Mouse (Mus musculus): ENCODE data around the gene Crnkl1. TPM values are rescaled to one million over a fixed set of nuclear protein-coding genes. Genes with fewer than 3 reads are reported as not detected.
"Not testable (repeated sequence)": the region's sequence is repeated elsewhere in the genome, so short reads cannot be mapped to it uniquely, and the experiment has no call there.

Gene Crnkl1
- total RNA-seq, 1 experiment from 2014 or later: 59.7 TPM

DNA sequence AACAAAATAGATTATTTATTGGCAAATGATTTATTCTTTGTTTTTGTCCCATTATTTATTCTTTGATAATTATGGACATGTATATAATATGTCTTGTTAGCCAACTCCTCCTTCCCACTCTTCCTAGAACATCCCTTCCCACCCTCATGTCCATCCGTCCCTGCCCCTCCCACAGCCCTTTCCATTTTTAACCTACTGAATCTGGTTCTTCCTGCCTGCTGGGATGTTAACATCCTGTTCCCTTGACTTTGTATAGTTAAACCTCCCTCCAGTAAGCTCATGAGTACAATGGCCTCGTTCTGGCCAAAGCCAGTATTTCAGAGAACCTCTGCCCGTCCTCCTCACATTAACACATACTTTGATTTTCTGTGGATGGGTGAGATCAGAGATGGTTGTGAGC, 6.6 kb upstream of the Crnkl1 start:
- ATAC-seq (ENCODE audit: extremely low read depth, insufficient number of reproducible peaks, low FRiP score, poor library complexity, severe bottlenecking): no peak

DNA sequence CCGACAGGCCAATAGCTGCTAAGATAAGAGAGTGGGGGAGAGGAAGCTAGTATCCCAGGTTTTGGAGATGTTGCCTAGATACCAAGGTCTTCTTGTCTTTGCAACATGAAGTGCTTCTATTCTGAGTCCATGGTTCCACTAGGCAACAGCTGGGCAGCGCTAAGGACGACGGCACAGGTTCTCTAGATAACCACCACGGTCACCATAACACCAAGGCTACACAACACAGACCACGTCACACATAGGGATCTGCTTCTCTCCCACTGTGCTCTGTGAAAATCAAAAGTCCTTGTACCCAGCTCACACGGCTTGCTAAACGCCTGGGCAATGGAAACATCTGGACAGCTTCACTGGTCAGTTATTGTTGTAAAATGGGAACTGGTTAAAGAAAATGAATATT, 2.2 kb upstream of the Crnkl1 start:
- ATAC-seq (ENCODE audit: extremely low read depth, insufficient number of reproducible peaks, low FRiP score, poor library complexity, severe bottlenecking): no peak

DNA sequence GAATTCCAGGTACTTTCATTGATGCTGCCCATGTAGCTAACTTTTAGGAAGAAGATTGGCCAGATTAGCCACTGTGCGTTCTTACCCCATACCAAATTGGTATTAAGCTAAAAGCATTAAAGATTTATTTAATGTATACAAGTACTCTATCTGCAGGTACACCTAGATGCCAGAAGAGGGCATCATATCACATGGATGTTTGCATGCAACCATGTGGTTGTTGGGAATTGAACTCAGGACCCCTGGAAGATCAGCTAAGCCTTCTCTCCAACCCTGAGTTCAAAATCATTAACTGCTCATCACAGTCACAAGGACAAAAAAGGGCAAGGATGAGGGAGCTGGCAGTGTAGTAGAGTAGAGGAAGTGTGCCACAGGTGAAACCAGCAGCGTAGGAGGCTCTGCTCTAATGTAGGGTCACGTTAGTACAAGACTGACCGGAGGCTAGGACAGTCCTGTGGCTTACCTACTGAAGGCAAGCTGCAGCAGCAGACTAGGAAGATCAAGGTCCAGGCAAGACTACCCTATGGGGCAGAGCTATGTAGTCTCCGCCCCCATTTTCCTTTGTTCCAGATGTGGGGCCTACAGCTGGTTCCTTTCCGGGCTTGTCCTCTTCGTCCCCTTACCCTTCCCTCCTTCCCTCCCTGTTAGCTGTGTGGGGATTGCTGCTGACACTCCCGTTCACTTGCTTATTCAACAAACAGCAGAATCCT, 13.7 kb downstream of the Crnkl1 start:
- ATAC-seq (ENCODE audit: extremely low read depth, insufficient number of reproducible peaks, low FRiP score, poor library complexity, severe bottlenecking): no peak

DNA sequence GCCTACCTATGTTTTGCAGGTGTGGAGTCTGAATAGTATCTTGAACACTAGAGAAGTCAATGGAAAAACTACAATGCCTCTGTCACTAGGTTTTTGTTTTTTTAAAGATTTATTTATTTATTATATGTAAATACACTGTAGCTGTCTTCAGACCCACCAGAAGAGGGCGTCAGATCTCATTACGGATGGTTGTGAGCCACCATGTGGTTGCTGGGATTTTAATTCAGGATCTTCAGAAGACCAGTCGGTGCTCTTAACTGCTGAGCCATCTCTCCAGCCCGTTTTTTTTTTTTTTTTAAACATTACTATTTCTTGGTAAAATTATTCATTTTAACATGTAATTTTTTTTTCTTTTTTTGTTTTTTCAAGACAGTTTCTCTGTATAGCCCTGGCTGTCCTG, 28.9 kb downstream of the Crnkl1 start:
- ATAC-seq (ENCODE audit: extremely low read depth, insufficient number of reproducible peaks, low FRiP score, poor library complexity, severe bottlenecking): not testable (repeated sequence)

DNA sequence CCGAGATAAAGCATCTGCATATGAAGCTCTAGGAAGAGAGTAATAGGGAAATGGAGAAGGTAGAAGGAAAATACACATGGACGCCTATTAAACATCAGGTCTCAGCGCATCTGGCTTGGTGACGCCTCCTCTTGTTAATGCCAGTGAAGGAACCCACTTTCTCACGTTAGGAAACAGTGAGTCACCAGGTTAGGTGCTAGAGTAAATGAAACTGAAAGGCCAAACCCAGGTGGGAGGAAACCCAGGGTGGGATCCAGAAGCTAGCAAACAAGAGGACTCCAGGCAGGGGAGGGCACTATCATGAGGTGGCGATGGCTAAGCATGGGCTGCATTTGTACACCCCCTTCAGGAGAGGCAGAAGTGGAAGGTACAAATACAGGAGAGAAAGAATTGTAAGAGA, 29.7 kb downstream of the Crnkl1 start:
- no peak for ATAC-seq (ENCODE audit: extremely low read depth, insufficient number of reproducible peaks, low FRiP score, poor library complexity, severe bottlenecking)

DNA sequence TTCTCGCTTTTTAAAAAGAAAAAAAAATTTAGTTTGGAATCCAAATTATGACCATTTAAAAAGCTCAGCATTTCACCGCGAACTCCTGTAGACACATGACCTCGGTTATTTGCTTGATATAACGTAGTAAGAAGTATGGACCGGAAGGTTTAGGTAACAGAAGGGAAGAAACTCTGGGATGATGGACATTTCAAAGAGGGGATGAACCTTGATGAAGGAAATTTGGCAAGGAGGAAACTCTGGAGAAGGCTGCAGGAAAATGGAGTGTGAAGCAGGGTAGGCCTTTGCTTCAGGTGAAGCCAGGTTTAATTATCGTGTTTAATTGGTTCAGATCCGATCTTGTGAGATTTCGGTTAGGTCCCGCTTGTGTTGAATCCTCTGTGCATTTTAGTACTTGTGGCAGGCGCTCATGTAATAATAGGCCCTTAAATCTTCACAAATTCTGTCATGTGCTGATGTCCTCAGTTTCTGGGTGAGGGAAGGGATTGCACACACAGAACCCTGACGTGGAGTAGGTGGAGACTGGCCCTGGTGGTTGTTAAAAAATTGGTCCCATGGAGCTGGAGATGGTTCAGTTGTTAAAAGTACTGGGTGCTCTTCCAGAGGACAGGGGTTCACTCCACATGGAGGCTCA, 30.7 kb downstream of the Crnkl1 start:
- ATAC-seq (ENCODE audit: extremely low read depth, insufficient number of reproducible peaks, low FRiP score, poor library complexity, severe bottlenecking): no peak

DNA sequence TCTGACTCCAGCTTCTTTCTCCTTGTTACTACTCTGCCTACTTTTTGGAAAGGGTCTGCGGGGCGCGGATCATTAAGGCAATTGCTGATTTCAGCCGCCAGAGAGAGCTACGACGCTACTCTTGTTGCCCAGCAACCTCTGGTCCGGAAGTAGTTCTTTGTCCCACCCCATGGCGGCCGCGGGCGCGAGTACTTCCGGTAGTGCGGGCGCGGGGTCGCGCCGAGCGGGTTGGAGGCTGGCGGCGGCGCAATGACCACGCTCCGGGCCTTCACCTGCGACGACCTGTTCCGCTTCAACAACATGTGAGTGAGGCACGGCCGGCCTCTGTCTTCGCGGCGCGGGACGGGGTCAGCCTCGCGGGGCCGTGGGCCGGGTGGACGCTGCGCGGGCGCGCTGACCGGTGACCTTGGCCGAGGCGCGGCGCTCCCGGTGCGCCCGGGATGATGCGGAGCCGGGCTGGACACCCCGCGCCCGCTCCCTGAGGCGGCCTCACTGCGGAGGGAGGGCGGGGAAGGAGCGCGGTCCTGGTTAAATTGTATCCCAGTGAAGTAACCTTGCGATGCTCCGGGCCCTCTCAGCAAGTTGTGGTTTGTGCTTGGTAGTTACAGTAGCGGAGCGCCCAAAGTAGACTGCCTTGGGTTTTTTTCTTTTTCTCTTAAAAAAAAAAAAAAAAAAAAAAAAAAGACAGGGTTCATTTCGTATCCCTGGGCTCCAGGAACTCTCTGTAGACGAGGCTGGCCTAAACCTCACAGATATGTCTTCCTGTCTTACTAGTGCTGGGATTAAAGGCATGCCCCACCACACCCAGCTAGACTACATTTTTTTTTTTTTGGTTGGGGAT, 31.5 kb downstream of the Crnkl1 start:
- ATAC-seq (ENCODE audit: extremely low read depth, insufficient number of reproducible peaks, low FRiP score, poor library complexity, severe bottlenecking): peak; percentile 98

DNA sequence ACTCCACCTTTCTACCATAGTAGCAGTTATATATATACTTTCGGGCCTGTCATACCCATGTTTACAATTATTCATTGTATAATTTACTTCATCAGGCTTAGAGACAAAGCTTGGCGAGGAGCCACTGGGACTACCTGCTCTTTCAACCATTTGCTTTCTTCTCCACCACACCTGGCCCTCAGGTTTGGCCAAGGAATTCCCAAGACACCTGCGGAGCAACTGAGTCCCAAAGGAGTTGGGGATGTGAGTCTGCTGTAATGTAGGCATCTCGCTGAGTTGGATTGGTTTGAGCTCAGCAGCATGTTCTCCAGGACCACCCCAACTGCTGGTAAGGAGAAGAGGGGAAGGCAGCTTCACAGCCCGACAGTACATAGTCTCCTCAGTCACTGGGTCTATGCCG, 33.0 kb downstream of the Crnkl1 start, which contains the start of gene Naa20:
TSS of gene Naa20 (plus strand) at position 239 of the 400 bp plus-strand sequence.
- no peak for ATAC-seq (ENCODE audit: extremely low read depth, insufficient number of reproducible peaks, low FRiP score, poor library complexity, severe bottlenecking)

DNA sequence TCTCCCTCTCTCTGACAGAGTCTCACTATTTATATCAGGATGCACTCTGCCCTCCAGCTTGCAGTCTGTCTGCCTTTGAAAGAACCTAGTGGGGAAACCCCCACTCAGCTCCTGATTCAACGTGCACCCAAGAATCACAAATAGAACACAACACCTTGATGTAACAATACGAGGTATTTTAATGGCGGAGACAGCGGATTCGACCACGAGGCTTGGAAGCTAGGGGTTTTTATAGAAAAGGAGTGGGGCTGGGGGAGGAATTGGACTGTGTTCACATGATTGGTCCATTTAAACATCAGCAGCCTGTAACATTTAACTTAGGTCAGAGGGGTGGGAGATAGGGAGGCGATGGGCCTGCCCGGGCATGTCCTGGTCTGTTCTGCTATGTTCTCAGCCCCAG, 34.5 kb downstream of the Crnkl1 start:
- not testable (repeated sequence) for ATAC-seq (ENCODE audit: extremely low read depth, insufficient number of reproducible peaks, low FRiP score, poor library complexity, severe bottlenecking)

DNA sequence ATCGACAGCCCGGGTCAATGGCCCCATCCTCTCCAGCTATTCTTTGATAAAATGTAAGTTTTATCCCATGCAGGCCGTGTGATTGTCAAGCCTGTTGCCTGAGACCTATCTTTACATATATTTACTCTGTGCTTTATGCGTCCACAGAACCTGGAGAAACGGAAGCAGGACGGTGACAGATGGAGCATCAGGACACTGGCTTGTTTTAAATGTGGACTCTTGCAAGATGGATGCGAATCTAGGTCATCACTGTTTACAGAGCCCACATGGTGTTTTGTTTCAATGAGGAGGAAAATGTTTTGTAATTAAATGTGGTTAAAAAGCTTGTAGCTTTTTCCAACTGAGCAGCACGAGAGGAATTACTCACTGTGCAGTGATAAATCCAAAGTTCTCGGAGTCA, 36.7 kb downstream of the Crnkl1 start:
- no peak for ATAC-seq (ENCODE audit: extremely low read depth, insufficient number of reproducible peaks, low FRiP score, poor library complexity, severe bottlenecking)

DNA sequence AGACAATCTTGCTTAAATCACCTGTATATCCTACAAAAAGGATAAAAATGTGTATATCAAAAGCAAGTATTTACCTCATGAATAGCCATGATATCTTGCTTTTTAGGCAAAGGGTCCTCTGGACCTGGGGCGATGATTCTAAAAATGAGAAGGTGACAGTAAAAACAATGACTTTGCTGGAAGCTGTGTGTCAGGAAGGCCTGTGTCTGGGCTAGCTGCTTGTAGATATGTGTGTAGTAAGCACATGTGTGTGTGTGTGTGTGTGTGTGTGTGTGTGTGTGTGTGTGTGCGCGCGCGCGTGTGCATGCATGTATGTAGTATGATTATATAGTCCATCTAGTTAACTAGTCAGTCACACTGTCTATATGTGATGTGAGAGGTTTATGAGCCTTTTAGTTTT, 41.1 kb downstream of the Crnkl1 start:
- no peak for ATAC-seq (ENCODE audit: extremely low read depth, insufficient number of reproducible peaks, low FRiP score, poor library complexity, severe bottlenecking)

DNA sequence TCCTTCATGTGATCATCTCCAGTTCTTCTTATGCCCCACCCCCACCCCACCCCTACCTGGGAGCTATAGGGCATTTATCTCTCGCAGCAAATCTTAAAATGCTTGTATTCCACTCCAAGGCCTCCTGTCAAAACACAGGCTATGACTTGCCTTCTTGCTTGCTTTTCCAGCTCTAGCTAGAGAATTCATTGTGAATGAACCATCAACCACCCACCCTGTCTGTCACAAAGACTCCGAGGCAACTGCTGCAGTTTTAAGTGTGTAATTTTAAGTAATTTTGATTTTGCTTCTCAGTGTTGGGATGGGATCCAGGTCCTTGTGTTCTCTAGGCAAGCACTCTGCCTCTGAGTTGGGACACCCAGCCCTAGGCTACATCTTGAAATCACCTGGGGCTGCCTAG, 44.2 kb downstream of the Crnkl1 start:
- no peak for ATAC-seq (ENCODE audit: extremely low read depth, insufficient number of reproducible peaks, low FRiP score, poor library complexity, severe bottlenecking)

DNA sequence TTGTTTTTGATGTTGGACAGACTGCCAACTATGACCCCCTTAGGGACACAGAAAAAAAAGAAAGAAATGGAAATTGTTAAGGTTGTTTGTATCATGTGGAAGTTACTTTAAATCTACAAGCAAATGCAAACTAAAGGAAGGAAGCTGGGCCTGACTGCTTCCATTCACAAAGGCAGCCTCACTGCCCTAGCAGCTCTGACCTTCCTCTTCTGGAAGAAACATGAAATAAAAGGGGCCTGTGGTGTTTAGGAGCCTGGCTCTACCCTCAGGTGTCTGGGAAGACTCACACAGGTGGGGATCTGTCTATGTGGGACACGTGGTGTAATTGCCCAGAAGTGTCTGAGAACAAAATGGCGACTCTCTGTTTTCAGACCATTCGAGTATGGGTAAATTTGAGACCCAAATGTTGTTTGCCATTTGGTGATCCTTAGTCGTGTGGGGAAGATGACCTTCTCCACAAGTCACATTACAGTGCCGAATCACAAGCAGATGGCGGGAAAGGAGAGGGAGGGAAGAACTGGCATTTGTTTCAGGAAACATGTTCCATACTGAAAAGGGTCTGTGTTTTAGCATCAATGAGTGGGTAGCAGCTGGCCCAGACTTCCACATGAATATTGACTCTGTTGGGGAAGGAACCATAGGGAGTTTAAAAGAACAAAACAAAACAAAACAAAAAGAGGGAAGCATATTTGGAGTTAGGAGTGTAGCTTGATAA, 45.9 kb downstream of the Crnkl1 start:
- no peak for ATAC-seq (ENCODE audit: extremely low read depth, insufficient number of reproducible peaks, low FRiP score, poor library complexity, severe bottlenecking)

DNA sequence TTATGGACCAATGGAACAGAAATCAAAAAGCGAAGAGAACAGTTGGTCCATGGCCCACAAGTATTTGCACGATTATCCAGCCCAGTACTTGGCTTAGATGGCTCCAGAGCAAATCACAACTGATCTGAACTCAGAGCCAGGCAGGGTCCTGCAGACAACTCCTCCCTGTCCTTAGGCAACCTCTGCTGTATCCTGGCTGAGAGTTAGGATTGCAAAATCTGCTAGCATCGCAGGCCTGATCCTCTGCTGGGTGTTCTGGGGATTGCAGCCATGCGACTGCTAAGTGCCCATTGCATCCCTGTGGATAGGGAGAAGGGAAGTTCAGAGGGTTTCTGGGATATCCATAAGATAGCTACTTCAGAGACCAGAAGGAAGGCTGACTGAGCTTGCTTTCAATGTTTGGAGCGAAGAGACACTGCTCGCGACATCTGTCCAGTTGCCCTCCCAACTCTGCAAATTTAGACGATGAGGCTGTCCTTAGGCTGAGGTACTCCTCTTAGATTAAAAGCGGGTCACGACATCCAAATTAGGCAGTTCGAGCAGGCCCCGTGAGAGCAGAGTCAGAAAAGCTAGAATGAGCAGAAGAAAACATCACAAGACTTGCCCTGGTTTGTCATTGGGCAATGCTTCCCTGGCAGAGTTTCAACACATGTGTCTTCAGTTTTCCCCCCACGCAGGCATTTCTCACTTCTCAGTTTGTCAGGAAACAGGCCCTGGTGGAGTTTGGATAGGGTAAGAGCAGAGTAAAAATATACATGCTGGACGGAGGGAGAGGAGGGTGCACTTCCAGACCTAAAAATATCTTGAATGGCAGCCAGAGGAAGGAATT, 46.7 kb downstream of the Crnkl1 start:
- ATAC-seq (ENCODE audit: extremely low read depth, insufficient number of reproducible peaks, low FRiP score, poor library complexity, severe bottlenecking): no peak

DNA sequence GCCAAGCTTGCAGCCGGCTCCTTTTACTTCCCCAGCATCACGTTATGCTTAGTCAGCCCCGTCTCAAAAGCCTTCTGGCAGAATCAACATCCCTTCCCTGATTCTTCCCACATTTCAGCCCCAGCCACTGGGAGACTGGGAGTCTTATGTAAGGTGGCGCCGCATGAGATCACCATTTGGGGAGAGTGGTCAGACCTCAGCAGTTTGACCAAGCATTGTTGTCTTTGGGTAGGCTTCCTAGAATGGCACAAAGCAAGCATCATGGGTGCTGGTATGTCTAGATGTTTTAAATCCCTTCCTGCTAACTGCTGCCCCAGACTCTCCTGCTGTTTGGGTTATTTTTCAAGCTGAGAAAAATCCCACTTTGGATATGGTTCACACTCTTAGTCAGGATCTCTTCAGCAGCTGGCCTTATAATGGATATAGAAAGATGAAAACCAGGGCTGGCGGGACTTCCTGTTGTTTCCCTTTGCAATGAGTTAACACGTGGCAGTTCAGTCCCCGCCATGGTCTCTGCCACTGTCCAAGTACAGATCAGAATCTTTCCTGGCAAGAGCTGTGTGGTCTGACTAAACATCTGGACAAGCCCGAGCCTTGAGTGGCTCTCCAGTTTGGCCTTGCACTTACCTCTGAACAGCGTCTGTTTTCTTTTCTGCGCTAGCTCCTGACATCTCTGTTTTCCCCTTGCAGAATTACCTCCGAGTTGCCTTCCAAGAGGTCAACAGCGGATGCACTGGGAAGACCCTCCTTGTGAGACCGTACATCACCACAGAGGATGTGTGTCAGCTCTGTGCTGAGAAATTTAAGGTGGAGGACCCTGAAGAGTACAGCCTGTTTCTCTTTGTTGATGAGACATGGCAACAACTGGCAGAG, 49.7 kb downstream of the Crnkl1 start:
- ATAC-seq (ENCODE audit: extremely low read depth, insufficient number of reproducible peaks, low FRiP score, poor library complexity, severe bottlenecking): no peak

DNA sequence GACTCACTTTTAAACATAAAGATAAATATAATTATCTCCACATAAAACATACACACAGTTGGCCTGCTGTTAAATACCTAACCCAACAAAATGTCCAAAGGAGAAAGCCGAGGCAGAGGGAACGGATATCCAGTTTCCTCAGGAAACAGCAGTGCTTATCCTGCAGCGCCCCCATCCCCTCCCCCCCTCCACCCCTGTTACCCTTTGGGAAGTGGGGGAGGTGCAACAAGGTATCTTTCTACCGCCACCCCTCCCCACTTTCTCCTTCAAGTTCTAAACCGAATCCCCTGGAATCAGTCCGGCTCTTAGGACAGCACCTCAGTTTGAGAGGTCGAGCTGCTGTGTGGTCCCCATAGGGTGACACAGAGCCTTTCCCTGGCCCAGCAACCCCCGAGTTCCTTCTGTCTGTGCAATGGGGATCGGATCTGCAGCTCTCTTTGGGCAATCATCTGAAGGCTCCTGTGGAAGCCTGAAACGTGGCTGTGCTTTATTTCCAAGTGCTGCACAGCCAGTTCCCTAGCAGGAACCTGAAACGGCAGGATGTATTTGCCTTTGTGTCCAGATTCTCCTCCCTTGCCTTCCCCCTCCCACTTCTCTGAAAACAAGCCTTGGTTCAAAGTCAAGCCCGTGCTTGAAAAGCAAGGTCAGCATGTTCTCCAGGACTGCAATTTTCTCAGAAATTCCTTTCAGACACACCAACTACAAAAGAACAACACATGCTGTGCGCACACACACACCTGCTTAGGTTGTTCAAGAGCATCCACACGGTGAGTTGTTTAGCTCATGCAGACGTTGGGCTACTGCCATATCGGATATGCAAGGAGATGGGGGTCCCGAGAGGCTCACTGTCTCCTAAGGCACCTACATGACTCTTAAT, 50.5 kb downstream of the Crnkl1 start:
- ATAC-seq (ENCODE audit: extremely low read depth, insufficient number of reproducible peaks, low FRiP score, poor library complexity, severe bottlenecking): no peak

DNA sequence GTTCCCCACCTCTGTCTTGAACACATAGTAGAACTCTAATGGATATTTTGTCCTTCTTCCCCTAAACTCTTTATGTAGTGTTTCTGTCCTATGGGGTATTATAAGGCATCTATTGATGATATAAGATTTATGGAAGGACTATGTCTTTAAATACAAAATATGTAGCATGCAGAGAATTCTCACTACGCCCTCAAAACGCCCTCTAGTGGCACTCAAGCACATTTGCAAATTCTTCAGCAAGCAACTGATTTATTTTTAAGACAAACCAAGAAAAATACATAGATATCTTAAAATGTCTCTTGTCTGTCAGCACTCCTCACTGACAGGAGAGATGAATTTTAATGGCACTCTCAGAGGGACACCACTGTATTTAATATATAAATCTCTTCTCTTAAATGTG, 52.4 kb downstream of the Crnkl1 start:
- ATAC-seq (ENCODE audit: extremely low read depth, insufficient number of reproducible peaks, low FRiP score, poor library complexity, severe bottlenecking): no peak
